Mouse (Mus musculus) C2C12 (cell line): ENCODE results near the gene Plekhm2. TPM values are rescaled to one million over a fixed set of nuclear protein-coding genes. Genes with fewer than 3 reads are reported as not detected.

Source experiments
- H3K27me3 ChIP-seq: one replicate; pipeline ENCODE4 v1.6.1; 2011; ENCODE audit not compliant: control insufficient read depth, insufficient read depth, insufficient read length
- H3K36me3 ChIP-seq: one replicate; pipeline ENCODE4 v1.6.1; 2011; ENCODE audit not compliant: control insufficient read depth, insufficient read depth
- H3K4me3 ChIP-seq: one replicate; pipeline ENCODE4 v1.5.1; 2011; ENCODE audit warnings: mild to moderate bottlenecking, control low read depth; ENCODE audit not compliant: poor library complexity, insufficient read depth, severe bottlenecking
- H3K79me2 ChIP-seq: one replicate; pipeline ENCODE4 v1.6.1; 2011; ENCODE audit not compliant: control insufficient read depth, insufficient read depth
- H3K79me3 ChIP-seq: one replicate; pipeline ENCODE4 v1.6.1; 2011; ENCODE audit warnings: low read depth, control low read depth
- H3ac ChIP-seq: one replicate; pipeline ENCODE3; 2011; ENCODE audit warnings: low read depth; ENCODE audit not compliant: control insufficient read depth, insufficient read length
- CEBPB ChIP-seq: IDR thresholded peaks from one replicate; pipeline ENCODE4 v1.6.1; 2011; ENCODE audit warnings: low read depth, mild to moderate bottlenecking, control low read depth, moderate library complexity
- CTCF ChIP-seq: IDR thresholded peaks from one replicate; pipeline ENCODE4 v1.5.1; 2011; ENCODE audit not compliant: control insufficient read depth, insufficient read depth, insufficient read length
- FOSL1 ChIP-seq: IDR thresholded peaks from one replicate; pipeline ENCODE4 v1.8.0; 2011; ENCODE audit warnings: mild to moderate bottlenecking, low read length; ENCODE audit not compliant: poor library complexity, insufficient read depth, severe bottlenecking
- MAX ChIP-seq: IDR thresholded peaks from one replicate; pipeline ENCODE4 v1.6.1; 2011; ENCODE audit warnings: mild to moderate bottlenecking, control low read depth
- MYOD1 ChIP-seq: IDR thresholded peaks from one replicate; pipeline ENCODE4 v1.6.1; 2011; ENCODE audit warnings: low read depth; ENCODE audit not compliant: control insufficient read depth, insufficient read length
- MYOG ChIP-seq: IDR thresholded peaks from one replicate; pipeline ENCODE4 v1.6.1; 2011; ENCODE audit not compliant: control insufficient read depth, insufficient read length; ENCODE audit errors: extremely low read depth
- USF1 ChIP-seq: IDR thresholded peaks from one replicate; pipeline ENCODE4 v1.6.1; 2011; ENCODE audit warnings: low read depth, mild to moderate bottlenecking, control low read depth, moderate library complexity
- polyA plus RNA-seq: library from polyadenylated mRNA; unstranded; fragments of >200 nt; fragmentation: generic; extraction: Trizol; gene quantifications from one replicate; pipeline ENCODE4 v1.2.1, GENCODE M21; 2012; ENCODE audit warnings: missing spikeins

Gene Plekhm2
- polyA plus RNA-seq, 1 experiment: 13.1 TPM

DNA sequence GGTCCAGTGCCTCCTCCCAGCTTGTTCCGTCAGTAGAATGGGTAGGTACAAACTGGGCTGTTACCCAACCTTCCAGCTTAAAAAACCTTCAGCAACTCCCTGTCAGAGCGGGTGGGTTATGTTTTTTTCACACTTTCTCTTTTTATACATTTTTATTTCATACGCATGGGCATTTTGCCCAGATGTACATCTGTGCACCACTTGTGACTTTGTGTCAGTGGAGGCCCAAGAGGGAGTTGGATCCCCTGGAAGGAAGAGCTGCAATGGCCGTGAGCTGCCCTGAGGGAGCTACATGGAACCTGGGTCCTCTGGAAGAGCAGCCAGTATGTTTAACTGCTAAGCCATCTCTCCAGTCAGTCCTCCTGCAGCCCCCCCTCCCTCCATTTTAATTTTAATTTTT is 6.7 kb upstream of the Plekhm2 start:
- no peak overlapping the region for H3K4me3 ChIP-seq
- TF ChIP-seq CTCF (no peak), MYOD1 (no peak), MYOG (no peak), CEBPB (no peak), USF1 (no peak), FOSL1 (no peak), MAX (no peak)
- H3K36me3 ChIP-seq: no peaks in the 10 kb centered on the region
- no peaks in the 10 kb centered on the region for H3K79me2 ChIP-seq
- H3K27me3 ChIP-seq: no peaks in the 10 kb centered on the region
- H3K79me3 ChIP-seq: no peaks in the 10 kb centered on the region
- no peak overlapping the region for H3ac ChIP-seq

DNA sequence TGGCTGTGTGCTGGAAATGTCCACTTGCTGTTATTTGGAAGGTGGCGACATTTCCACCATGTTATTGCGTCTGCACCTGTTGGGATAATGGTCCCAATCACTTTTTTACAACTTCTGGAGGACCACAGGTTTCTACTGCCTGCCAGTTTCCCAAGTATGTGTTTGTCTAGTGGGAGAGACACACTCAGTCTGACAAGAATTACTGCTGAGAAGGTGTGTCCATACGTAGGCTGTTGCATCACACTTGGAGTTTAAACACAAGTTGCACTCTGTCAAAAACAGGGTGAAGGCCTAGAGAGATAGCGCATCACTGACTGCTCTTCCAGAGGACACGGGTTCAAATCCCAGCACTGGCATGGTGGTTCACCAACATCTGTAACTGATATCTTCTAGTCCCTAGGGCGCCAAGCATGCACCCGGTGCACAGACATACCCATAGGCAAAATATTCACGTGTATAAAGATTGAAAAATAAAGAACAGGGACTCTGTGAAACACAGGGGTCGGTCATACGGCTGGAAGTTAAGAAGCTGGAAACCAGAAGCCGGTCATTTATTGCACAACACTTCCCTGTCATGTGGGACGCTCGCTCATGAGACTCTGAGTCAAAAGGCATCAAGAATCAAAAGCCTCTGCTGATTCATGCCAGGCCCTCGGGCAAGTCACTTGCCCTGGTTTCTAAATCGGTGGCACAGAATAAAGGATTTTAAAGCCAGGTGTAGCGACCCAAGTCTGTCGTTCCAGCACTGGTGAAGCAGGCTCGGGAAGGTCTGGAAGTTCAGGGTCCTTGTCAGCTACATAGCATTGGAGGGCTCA is 5.4 kb upstream of the Plekhm2 start:
- TF ChIP-seq CEBPB (peak; percentile 96), USF1 (peak; percentile 35), CTCF (no peak)
- Histone ChIP-seq H3K27me3 (no peaks in the 10 kb centered on the region), H3K79me2 (no peaks in the 10 kb centered on the region), H3ac (no peak overlapping the region), H3K4me3 (no peak overlapping the region), H3K36me3 (no peaks in the 10 kb centered on the region), H3K79me3 (no peaks in the 10 kb centered on the region)

DNA sequence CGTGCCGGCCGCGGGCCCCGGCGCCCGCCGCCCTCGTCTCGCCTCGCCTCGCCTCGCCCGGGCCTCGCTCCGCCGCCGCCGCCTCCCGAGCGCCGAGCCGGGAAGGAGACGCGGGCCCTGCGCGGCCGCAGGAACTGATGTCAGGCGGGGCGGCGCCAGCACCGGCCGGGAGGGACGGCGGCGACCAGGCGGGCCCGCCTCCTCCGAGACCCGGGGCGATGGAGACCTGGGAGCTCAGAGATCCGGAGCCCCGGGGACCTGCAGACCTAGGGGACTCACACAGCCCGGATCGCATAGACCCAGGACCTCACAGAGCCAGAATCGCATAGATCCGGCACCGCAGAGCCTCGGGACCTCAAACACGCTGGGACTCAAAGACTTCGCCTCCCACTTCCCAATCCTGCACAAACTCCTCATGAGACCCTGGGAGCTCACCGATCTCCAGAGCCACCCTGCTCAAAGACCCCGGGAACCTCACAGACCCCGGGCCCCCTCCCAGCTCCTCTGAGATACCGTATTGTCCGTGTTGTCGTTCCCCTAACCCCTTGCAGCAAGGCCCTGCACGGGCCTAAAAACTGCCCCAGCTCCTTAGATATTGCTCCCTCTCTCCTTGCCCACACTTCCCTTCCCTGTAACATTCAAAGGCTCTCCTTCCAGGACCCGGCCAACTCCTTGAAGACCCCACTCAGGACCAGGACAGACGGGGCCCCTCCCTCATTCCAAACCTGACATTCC is 521 bp downstream of the Plekhm2 start:
- no peak for TF ChIP-seq FOSL1
- no peak for TF ChIP-seq MAX
- TF ChIP-seq MYOG: no peak
- TF ChIP-seq MYOD1: no peak
- no peak for TF ChIP-seq CEBPB
- no peak for TF ChIP-seq CTCF
- TF ChIP-seq USF1: no peak
- Histone ChIP-seq H3K79me2 (peaks cover 14% of the 10 kb centered on the region), H3K79me3 (peaks cover 7% of the 10 kb centered on the region), H3K36me3 (no peaks in the 10 kb centered on the region), H3ac (peak overlapping the region; percentile 96), H3K27me3 (no peaks in the 10 kb centered on the region), H3K4me3 (peak overlapping the region; percentile 48)

DNA sequence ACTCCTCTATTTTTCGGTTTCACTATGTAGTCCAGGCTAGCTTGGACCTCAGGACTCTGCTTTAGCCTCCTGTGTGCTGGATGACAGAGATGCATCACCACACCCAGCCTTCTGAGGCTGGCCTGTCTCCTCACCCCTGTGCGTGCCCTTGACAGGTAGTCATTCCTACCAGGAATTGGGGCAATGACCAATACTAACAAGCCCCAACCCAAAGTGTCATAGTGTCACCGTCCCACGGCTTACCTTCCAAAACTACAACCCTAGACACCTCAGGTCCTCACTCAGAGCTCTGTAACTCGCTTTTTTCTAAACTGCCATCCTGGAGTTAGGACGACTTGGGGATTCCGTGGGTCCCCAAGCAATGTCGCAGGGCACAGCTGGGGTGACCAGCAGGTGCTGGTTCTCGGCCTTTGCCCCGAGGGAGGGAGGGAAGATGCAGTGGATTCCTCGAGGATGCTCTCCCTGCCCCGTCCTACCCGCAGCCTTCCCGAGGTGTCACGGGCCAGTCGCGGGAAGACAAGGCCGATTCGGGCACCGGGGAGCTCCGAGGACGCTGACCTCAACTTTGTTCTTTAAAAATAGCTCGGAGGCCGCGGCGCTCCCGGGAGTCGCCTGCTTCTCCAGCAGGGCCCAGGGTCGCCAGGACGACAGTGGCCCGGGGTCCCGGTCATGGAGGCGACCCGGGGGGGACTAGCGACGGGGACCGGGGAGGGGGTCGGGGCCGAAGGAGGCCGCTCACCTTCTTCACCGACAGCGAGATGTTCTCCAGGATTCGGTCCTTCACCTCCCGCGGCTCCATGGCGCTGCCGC is 1.4 kb downstream of the Plekhm2 start:
- peak overlapping the region; percentile 96 for H3ac ChIP-seq
- H3K27me3 ChIP-seq: no peaks in the 10 kb centered on the region
- TF ChIP-seq MYOG (no peak), MYOD1 (no peak), FOSL1 (no peak), MAX (no peak), USF1 (no peak), CTCF (no peak), CEBPB (no peak)
- peaks cover 7% of the 10 kb centered on the region for H3K79me3 ChIP-seq
- H3K4me3 ChIP-seq: peak overlapping the region; percentile 48
- H3K36me3 ChIP-seq: no peaks in the 10 kb centered on the region
- peaks cover 14% of the 10 kb centered on the region for H3K79me2 ChIP-seq

DNA sequence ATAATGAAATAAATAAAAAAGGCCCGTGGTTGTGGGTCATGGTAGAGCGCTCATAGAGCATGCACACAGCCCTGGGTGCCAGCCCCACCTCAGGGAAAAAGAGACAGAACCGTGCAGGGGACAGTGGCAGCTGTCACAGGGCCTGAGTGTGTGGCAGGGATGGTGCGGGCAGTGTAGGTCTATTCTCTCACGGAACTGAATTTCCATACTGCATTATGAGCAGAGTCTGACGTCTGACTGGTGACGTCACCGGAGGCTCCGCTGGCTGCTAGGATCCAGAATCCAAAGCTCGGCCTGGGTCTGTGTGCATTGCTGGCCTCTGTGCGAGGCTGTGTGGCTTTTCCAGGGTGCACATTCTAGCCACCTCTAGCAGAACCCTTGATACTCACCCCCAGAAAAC is 3.8 kb downstream of the Plekhm2 start:
- Histone ChIP-seq H3K27me3 (no peaks in the 10 kb centered on the region), H3ac (no peak overlapping the region), H3K4me3 (no peak overlapping the region), H3K36me3 (no peaks in the 10 kb centered on the region), H3K79me2 (peaks cover 14% of the 10 kb centered on the region), H3K79me3 (peaks cover 7% of the 10 kb centered on the region)
- TF ChIP-seq FOSL1 (no peak), CEBPB (no peak), MAX (no peak), MYOG (no peak), MYOD1 (no peak), USF1 (no peak), CTCF (no peak)
